Comparison of ENCODE assay signal across 8 mouse cellular contexts in the genomic region with DNA sequence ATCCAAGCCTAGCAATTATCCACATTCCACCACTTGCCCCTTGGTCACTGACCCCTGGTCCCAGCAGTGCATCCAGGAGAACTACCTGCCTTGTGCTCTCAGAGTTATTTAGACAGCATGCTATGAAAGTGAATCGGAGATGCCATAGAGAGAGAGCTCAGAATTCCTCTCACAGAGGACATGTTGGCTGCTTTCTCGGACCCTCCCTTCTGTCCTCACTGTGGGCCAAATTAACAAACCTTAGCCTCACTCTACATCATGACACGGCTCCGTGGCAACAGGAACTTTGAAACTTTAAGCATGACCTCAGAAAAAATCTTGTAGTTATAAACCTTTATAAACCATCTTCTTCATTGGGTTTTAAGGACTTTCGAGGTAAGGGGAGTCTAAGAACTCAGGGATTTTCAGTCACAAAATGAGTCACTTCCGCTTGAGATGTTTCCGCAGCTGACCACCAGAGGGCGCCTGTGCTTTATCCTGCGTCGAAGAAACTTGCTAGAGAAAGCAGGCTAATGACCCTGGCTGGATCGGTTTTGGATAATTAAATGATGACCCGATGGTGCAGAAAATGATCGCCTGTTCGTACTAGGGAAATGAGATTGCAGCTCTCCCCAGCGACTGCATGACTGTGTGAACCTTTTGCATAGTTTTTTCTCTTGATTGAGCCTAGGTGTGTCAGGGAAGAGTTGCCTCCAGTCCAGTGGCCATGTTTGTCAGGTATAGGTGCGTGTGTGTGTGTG.
DNase-seq lines count a peak whose midpoint lies in the region; ATAC-seq and TF ChIP-seq lines count a peak whose summit lies in the region.

No protein-coding gene starts in this region.

- H3K9ac ChIP-seq in kidney, embryonic 15.5 days: no peak overlapping the region

- no peaks in the 10 kb centered on the region for H3K4me1 ChIP-seq in E14TG2a.4 (replicated peaks; ENCODE audit: low read depth, low read length)
- H3K4me1 ChIP-seq in kidney, embryonic 15.5 days: 0 out of 2 replicates have a peak, but pooled peaks cover 6% of the 10 kb centered on the region
- H3K4me1 ChIP-seq in lung, adult 2 months (ENCODE audit: control insufficient read depth, insufficient read depth, low read length): no peaks in the 10 kb centered on the region

- no peak overlapping the region for H3K4me3 ChIP-seq in E14TG2a.4 (replicated peaks; ENCODE audit: low read length)
- H3K4me3 ChIP-seq in kidney, embryonic 15.5 days (replicated peaks): no peak overlapping the region
- no peak overlapping the region for H3K4me3 ChIP-seq in lung, adult 2 months (replicated peaks; ENCODE audit: extremely low read depth, low read depth, low read length)

- no peaks in the 10 kb centered on the region for H3K27me3 ChIP-seq in E14TG2a.4 (ENCODE audit: insufficient read depth, low read length)
- H3K27me3 ChIP-seq in kidney, embryonic 15.5 days: no peaks in the 10 kb centered on the region

- WGBS in kidney, embryonic 15.5 days: 33% methylated on average over 16 of the region's 16 CpGs
- 36% methylated on average over 16 of the region's 16 CpGs for WGBS in lung, adult 2 months

- no peaks in the 10 kb centered on the region for H3K9me3 ChIP-seq in E14TG2a.4 (ENCODE audit: low read length)
- no peaks in the 10 kb centered on the region for H3K9me3 ChIP-seq in kidney, embryonic 15.5 days (replicated peaks)

- peak; percentile 92 for TF ChIP-seq CTCF in E14TG2a.4 (conservative IDR thresholded peaks at IDR 0.05; ENCODE audit: low read length)
- peak; percentile 88 for TF ChIP-seq CTCF in lung, adult 2 months (IDR thresholded peaks at IDR 0.05; ENCODE audit: insufficient read depth, low read length)

- ATAC-seq in kidney, embryonic 15.5 days (replicated peaks; ENCODE audit: low FRiP score): peak; percentile 58; the same call in 1 of the 2 replicates

- peak; percentile 66 for DNase-seq in adrenal gland, adult 2 months
- peak; percentile 78 for DNase-seq in embryo, embryonic 10 days (ENCODE audit: low spot score)
- DNase-seq in gastrocnemius, postnatal 4 days (ENCODE audit: low spot score in 2 of 2): peak; percentile 50 to 67
- DNase-seq in lung, adult 2 months: peak; percentile 55
- DNase-seq in ovary, postnatal 10 days (ENCODE audit: low spot score): peak; percentile 35
- DNase-seq in urinary bladder, postnatal 36 days (ENCODE audit: low spot score in 2 of 2): peak; percentile 31 to 38

- H3K36me3 ChIP-seq in E14TG2a.4 (ENCODE audit: insufficient read depth, low read length): no peaks in the 10 kb centered on the region
- H3K36me3 ChIP-seq in kidney, embryonic 15.5 days: no peaks in the 10 kb centered on the region

- peak overlapping the region; percentile 40; the same call in 1 of the 2 replicates for H3K4me2 ChIP-seq in kidney, embryonic 15.5 days

- no peak for TF ChIP-seq POLR2A in lung, adult 2 months (IDR thresholded peaks at IDR 0.05; ENCODE audit: borderline replicate concordance, extremely low read depth, low read depth, low read length)

- H3K27ac ChIP-seq in kidney, embryonic 15.5 days: no peak overlapping the region
